Mouse (Mus musculus) heart, postnatal 10 days (tissue): ENCODE results near the gene Ctnnbl1. TPM values are rescaled to one million over a fixed set of nuclear protein-coding genes. Genes with fewer than 3 reads are reported as not detected.

ENCODE experiments used
- DNase-seq, 2 experiments: peaks; one replicate each; pipeline ENCODE4 v3.0.0; 2021
- intact Hi-C: fragments of 180-260 bp; cut with DNase I; formaldehyde crosslinking; loops from one replicate; pipeline ENCODE4 v1.15.1; 2025
- total RNA-seq, 2 experiments: library from RNA; stranded (reverse); gene quantifications; 2 replicates each; pipeline ENCODE4 v1.2.3; 2021

Gene Ctnnbl1
- total RNA-seq, 2 experiments from 2014 or later = 14.0 to 14.7 TPM

DNA sequence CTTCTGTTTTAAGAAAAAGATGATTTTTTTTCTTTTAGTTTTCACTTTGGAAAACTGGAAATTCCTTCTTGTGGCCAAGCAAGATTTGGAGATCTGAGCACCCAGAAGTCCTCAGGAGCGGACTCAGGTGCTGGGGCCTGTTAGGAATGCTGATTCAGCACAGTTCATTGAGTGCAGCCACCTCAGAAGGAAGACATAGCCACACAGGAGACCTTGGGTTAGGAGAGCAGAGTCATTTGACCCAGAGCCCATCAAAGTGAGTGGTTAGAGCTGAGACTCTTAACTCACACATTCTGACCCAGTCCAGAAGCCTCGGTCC is 77.7 kb downstream of the Ctnnbl1 start:
- intact Hi-C loops = no loop called here
- no peak for DNase-seq

DNA sequence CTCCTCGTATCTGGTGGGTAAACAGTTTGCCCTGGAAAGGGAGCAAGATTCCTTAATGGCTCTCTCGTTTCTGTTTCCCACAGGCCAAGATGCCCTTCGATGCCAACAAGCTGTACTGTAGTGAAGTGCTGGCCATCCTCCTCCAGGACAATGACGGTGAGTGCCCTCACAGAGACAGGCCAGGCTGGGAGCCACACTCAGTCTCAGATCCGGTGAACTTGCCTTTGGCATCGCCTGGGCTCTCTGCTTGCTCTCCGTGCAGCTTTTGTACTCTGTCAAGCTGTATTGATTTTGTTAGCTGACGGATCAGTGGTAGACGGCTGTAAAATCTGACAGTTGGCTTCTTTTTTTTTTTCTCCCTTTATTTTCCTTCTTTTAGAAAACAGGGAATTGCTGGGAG is 80.5 kb downstream of the Ctnnbl1 start:
- DNase-seq = no peak
- intact Hi-C loops = no loop called here

DNA sequence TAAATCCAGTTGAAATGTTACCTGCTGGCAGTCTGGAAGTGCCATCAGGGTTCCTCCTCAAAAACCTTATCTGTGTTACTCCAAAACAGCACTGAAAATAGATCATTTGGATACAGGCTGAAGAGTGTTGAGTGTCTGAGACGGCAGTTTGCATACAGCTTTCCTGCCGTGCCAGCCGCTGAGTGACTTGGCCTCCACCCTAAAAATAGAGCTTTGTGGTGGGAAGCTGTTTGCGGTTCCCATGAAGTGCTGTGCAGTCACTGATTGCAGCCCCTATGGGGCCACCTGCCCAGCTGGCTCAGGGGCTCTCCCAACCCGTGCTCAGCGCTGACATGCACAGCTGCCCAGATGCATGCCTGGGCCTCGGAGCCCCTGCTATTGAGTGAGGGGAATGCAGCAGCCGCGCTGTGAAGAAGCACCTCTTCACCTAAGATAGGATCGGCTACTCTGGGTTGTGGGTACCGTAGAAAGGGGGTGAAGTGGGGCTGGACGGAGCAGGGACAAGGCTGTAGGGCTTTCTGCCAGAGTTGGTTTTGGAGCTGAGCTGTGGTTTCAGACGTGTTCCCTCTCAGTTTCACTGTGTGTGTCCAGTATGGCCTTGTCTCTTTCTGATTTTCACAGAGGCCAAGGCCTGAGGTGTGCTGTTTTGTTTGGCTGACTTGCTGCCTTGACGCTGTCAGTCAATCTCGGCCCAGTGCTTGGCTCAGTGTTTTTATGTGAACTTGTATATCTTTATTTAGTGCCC is 81.5 kb downstream of the Ctnnbl1 start:
- peak; percentile 53 to 64 for DNase-seq
- intact Hi-C loops = no loop called here

DNA sequence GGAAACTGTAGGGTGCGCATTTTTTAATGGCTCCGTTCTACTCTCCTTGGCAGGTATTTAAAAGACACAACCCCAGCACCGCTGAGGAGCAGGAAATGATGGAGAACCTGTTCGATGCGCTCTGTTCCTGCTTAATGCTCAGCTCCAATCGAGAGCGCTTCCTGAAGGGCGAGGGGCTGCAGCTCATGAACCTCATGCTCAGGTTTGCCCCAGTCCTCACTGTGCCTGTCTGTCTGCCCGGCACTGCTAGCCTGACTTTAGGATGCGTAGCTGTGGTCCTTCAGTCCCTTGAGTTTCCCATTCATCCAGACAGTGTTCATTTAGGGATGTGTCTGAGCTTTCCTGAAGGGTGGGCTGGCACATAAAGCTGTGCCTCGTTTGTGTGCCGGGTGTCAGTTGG is 82.2 kb downstream of the Ctnnbl1 start:
- DNase-seq = no peak
- intact Hi-C loops = no loop called here

DNA sequence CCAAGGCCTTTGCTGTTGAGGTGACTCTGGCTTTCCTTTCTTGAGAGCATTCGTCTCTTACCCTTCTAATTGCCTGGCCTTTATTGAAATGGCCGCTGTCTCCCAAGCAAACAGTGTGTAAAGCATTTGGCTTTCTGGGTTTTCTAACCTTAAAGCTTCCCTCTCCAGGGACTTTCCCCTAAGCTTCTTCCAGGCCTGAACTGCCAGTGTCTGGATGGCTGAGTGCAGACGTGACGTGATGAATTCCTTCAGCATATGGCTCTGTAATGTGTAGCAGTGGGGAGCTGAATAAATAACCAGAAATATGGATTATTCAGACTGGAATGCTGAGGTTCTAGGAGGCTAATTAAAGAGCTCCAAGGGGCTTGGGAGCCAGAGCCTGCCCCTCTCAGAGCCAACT is 84.1 kb downstream of the Ctnnbl1 start:
- intact Hi-C loops = loop anchor here (5.0 kb wide), 1 partner anchor 51 kb away; no protein-coding TSS in a partner anchor
- no peak for DNase-seq

DNA sequence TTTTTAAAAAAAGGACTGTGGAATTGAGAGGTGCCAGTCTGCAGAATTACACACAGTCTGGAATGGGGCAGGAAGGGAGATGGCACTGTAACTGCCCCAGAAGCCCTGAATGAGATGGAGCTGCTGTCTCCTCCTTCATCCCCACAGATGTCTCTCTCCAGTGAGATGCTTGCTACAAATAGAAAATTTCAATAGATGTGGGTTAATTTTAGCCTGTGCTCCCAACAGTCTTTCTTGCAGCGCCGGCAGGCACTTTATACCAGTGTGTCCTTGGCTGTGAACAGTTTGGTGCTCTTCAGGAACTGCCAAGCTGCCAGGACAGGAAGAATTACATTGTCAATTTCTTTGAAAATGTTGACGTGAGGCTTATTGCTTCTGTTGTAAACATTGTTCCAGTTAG is 86.3 kb downstream of the Ctnnbl1 start:
- peak in 1 of 2 experiments; percentile 37 for DNase-seq

DNA sequence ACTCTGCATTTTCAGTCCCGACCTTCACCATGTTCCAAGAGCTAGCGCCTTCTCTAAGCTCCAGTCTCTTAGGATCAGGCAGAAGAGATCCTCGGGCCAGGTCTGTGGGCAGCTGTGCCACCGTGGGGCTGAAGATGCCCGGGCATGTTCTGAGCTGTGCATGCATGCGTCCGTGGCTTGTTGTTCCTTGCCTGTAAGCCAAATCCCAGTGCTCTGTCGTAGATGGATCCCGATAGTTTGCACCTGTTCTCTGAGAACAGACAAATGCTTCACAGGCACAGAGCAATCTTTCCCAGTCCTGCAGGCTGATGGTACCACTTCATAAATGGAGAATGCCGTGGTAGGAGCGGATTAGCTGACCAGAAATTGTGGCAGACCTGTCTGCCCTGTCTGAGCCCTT is 87.0 kb downstream of the Ctnnbl1 start:
- DNase-seq = no peak
- intact Hi-C loops = loop anchor here (5.0 kb wide), 1 partner anchor 48 kb away; no protein-coding TSS in a partner anchor

More for the DNA sequence above, 86.3 kb downstream of the Ctnnbl1 start:
- intact Hi-C loops = loop anchor here (5.0 kb wide), 1 partner anchor 49 kb away; no protein-coding TSS in a partner anchor

DNA sequence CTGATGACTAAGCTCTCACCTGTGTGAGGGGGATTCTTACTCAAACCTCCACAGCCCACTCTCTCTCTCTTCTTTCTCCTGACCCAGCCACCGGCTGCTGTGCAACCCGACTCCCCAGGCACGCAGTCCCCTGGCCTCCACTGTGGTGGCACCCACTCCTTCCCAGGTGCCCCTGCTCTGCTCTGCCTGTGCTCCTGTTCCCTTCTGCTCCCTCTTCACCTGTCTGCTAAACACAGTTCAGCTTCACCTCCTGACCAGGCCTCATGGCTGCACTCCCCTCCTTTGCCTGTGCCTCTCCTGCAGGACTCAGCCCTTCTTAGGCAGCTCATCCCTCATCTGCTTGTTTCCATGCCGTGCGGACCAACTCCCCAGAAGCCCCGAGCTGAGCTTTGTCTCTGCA is 92.9 kb downstream of the Ctnnbl1 start:
- DNase-seq = no peak
- intact Hi-C loops = no loop called here

DNA sequence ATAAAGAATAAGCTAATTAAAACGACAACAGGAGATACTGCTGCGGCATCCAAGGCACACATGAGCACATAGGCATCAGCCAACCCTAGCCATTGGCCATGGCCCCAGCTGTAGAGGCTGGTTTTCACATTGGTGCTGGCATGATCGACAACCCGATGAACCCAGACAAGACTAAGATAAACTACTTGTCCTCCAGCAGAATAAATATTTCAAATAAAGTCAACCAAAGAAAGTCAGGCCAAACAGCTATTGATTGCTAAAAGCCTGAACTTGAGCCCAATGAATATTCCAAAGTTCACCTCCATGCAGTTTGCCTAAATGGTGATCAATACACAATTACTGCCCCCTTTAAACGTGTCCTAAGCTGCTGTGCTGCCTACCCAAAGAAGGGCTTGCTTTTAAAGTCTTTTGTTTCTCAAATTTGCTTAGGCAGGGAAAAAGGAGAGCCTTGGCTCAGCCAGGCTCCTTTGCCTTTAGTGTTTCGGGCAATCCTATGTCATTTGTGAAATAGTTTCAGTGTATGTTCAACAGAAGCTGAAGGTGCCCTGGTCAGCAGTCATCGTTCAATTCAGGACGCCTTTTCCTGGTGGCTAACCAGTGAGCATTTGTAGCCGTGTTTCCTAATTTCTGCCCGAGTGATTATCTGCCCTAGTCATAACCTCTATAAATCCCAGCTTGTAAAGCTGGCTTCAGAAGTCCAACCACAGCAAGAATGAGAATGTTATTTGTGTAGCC is 93.6 kb downstream of the Ctnnbl1 start:
- no peak for DNase-seq
- intact Hi-C loops = no loop called here

DNA sequence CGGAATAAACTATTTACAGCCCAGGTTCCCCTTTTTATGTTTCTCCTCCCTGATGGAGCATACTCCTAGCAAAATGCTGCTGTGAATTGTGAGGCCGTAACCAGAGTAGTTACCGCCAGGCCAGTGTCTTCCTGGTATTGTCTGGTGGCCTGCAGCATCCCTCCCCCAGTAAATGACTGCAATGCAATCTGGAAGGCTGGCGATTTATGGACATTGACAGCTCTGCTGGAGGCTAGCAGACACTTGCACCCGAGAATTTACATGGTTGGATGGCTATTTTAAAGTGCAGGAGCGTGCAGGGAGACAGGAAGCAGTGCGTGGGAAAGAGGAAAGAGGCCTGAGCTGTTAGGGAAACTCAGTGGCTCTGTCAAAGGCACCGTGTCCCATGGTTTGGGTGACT is 99.8 kb downstream of the Ctnnbl1 start:
- no peak for DNase-seq
- intact Hi-C loops = no loop called here

DNA sequence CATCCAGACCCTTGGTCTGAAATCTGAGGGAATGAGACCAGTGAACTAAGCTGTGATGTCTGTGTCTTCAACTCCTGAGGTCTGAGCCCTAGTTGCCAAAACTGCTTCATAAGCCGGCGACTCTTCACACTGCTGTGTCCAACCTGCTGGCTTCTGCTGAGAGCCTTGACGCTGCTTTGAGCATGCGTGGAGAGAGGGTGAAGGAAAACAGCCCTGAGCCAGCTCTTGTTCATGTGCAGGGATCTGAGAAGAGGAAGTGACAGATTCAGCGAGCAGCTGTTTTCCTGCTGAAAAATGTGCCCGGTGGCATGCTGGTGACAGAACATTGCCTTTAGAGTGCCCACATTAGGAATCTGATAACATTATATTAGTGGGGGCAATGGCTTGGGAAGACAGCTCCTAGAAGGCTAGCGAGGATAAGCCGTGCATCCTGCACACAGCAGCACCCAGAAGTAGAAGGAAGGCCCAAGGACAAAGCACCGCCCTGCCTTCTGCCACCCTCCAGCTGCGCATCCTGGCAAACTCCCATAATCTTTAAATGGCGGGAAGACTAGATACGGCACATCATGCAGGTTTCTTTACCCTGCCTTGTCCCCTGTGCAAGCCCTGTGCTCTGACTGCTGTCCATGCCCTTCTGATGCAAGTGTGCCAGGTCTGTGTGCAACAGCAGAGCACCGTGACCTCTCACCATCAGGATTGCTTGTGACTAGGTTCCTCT is 101.2 kb downstream of the Ctnnbl1 start:
- intact Hi-C loops = no loop called here
- DNase-seq = peak in 1 of 2 experiments; percentile 14

DNA sequence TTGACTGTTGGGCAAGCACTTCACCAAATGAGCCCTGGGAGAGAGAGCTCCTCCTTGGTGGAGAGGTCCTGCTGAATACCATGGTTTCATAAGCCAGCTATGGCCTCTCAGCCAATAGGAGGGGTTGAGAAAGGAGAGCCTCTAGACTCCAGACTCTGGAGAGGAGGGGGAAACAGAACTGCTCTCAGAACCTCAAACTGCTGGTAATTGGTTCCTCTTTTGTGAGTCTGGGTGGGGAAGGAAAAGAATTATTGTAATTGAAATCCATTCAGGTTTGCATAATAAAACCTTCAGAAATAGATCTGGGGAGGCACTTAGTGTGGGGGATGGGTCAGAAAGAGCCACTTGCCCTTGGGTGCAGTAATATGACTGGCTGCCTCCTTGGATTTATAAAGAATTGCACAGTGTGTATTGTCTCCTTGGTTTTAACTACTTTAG is 103.5 kb downstream of the Ctnnbl1 start:
- no peak for DNase-seq

DNA sequence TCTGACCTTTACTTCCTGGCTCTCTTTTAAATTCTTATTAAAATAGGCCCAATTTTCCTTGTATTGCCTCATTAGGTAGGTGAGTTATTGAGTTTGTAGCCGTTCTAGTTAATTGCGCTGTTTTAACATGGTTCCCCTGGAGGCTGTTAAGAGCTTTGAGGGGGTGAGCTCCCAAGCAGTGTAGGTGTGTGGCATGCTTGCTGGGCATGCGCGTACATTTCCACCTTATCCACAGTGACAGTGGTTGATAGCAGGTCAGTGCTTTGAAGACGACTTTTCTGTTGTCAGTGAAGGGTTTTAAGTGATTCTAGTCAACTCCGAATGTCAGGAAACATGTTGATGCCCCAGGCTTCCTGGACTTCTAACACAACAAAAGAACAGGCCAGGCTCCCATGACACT is 103.9 kb downstream of the Ctnnbl1 start:
- DNase-seq = no peak
- intact Hi-C loops = no loop called here

More for the DNA sequence above, 103.5 kb downstream of the Ctnnbl1 start:
- intact Hi-C loops = no loop called here

DNA sequence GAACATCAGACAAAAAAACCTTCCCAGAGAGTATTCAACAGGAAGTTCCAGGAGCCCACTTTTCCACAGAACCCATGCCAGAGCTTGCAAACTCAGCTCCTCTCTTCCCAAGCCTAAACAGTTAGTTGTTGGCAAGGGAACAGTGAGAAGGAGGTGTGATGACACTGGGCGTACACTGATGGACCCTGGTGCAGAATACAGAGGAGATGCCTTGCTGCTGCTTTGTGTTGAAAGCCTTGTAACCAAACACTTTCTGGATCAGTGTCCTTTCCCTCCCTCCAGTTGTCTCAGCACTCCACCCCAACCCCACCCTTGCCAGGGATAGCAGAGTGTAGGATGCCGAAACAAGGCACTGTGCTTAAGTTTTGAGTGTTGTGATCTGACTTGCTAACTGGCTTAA is 107.5 kb downstream of the Ctnnbl1 start:
- intact Hi-C loops = no loop called here
- no peak for DNase-seq

DNA sequence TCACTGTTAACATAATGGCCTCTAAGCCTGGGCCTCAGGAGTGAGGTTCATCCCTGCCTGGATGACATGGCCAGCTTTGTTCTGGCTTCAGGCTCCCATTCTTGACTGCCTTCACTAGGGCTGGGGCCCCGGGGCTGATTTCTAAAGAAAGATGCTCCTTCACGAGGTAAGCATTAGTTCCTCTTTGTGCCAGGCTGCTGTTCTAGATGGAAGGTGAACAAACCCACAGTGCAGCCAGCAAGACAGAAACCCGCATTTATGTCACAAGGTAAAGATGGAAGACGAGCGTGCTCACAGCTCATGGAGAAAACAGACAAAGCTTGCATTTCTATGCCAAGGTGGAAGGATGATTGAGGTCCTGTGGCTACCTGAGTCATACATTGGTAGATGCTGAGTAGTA is 108.6 kb downstream of the Ctnnbl1 start:
- intact Hi-C loops = no loop called here
- no peak for DNase-seq

DNA sequence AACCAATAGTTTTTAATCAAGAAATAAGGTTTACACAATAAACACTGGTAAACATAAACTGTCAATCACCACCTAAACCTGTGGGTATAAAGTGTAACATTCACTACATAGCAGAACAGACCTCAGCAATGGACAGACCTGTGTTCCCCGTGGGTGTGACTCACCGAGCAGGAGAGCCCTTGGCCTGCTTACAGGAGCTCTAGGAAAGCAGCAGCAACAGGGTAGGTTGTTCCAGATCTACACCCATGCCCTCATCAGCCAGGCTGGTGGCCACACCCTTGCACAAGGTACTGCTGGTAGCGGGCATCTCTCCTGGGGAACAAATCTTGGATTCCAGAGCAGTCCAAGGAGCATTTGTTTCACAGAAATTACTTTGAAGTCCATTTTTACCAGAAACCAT is 115.9 kb downstream of the Ctnnbl1 start:
- DNase-seq = no peak
- intact Hi-C loops = no loop called here

DNA sequence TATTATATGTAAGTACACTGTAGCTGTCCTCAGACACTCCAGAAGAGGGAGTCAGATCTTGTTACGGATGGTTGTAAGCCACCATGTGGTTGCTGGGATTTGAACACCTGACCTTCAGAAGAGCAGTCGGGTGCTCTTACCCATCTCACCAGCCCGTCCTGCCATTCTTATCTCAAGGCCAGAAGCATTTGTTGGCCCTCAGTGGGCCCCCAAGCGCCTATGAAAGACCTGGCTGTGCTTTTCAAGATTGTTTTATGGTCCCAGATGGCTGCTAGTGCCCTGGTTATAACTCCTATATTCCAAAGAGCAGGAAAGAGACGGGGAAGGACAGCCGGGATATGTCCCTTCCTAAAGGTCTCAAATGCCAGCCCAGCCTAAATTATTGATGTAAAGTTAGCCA is 118.6 kb downstream of the Ctnnbl1 start:
- DNase-seq = no peak
- intact Hi-C loops = no loop called here

DNA sequence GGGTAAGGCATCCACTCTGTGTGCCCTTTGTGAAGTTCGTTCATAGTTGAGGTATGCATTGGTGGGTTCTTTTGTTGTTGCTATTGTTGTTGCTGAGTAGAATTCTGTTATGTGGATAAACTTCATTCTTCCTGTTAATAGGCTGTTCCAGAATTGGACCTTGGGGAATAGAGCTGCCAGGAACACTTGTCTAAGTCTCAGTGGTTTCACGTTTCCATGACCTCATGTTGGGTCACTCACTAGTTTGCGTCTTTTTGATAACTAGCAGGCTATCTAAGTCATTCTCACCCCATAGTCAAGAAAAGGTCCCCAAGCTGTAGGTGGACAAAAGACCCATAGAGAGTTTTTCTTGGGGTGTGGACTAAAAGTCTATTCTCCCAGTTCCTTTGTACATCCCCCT is 120.3 kb downstream of the Ctnnbl1 start:
- intact Hi-C loops = no loop called here
- DNase-seq = peak in 1 of 2 experiments; percentile 10

DNA sequence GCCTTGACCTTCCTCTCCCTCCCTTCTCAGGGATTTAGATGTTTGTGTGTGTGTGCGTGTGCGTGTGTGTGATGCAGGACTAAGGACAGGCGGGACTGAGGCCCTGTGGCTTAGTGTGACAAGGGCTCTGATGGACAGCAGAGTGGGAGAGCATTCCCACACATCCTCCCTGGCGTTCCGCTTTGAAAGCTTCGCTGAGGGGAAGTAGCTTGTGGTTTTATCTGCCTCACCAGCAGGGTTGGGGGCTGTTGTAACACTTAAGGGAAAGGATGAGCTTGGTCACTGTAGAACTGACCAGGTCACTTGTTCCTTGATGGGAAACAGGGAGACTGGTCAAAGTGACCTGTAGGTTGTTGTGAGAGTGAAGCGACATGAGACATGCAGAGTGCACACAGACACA is 121.1 kb downstream of the Ctnnbl1 start:
- intact Hi-C loops = no loop called here
- DNase-seq = no peak

DNA sequence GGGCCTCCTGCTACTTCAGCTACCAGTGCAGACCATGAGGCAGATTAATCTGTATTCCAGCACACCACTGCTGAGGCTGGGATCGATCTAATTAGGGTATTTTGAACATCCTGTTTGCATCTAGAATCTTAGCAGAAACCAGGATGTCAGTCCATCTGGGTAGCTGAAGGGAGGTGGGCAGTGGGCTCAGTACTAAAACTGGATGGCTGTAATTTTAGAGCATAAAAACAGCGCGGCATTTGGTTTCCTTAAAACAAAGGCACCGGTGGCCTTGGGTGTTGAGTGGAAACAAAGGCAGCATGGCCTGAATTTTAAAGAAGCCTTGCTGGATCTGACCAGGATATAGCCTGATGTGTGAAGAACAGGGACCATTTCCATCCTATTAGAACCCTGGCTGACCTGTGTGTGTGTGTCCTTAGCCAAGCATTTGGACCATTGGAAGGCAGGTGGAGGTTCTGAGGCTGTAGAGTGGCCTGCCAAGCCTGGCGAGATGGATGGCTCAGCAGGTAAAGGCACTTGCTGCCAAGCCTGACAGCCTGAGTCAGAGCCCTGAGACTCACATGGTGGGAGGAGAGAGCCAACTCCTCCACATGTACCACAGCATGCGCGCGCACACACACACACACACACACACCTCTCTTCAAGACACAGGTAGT is 122.0 kb downstream of the Ctnnbl1 start:
- intact Hi-C loops = no loop called here
- no peak for DNase-seq
